Mouse (Mus musculus) thymus, postnatal 0 days (tissue): ENCODE results near the gene Arhgef3. TPM values are rescaled to one million over a fixed set of nuclear protein-coding genes. Genes with fewer than 3 reads are reported as not detected.

Experiments
- DNase-seq: peaks from one replicate; pipeline ENCODE4 v3.0.0-alpha.2; 2015; ENCODE audit warnings: low spot score
- polyA plus RNA-seq: library from polyadenylated mRNA; unstranded; fragments of >200 nt; fragmentation: Nextera tagmentation; extraction: Ambion mirVana; gene quantifications from 2 replicates; pipeline ENCODE4 v1.2.1, GENCODE M21; 2015

Gene Arhgef3
- polyA plus RNA-seq, 1 experiment from 2014 or later, result 24.1 TPM

GRCm38 (mm10) chr14:27304408-27304807 lies 189.7 kb downstream of the Arhgef3 start:
- peak; percentile 30 for DNase-seq

GRCm38 (mm10) chr14:27308761-27309160 lies 194.1 kb downstream of the Arhgef3 start:
- no peak for DNase-seq

GRCm38 (mm10) chr14:27310559-27311242 lies 196.0 kb downstream of the Arhgef3 start:
- no peak for DNase-seq

- DNase-seq, result no peak
These were observed 197.7 kb downstream of the Arhgef3 start for GRCm38 (mm10) chr14:27312380-27312779.

GRCm38 (mm10) chr14:27315737-27316136 lies 201.0 kb downstream of the Arhgef3 start:
- no peak for DNase-seq

- DNase-seq, result peak; percentile 56
These were observed 202.4 kb downstream of the Arhgef3 start for GRCm38 (mm10) chr14:27317146-27317545.

- no peak for DNase-seq
These were observed 204.7 kb downstream of the Arhgef3 start for GRCm38 (mm10) chr14:27319386-27319785.

- DNase-seq, result no peak
These were observed 207.3 kb downstream of the Arhgef3 start for GRCm38 (mm10) chr14:27322041-27322440.

- no peak for DNase-seq
These were observed 210.0 kb downstream of the Arhgef3 start for GRCm38 (mm10) chr14:27324689-27325088.

- DNase-seq, result no peak
These were observed 210.8 kb downstream of the Arhgef3 start for GRCm38 (mm10) chr14:27325537-27325936.

- peak; percentile 17 for DNase-seq
These were observed 213.2 kb downstream of the Arhgef3 start for GRCm38 (mm10) chr14:27327862-27328261.

GRCm38 (mm10) chr14:27328952-27329351 lies 214.3 kb downstream of the Arhgef3 start:
- DNase-seq, result no peak

GRCm38 (mm10) chr14:27331490-27332035 lies 216.9 kb downstream of the Arhgef3 start:
- no peak for DNase-seq

GRCm38 (mm10) chr14:27332359-27332987 lies 217.8 kb downstream of the Arhgef3 start:
- DNase-seq, result no peak

GRCm38 (mm10) chr14:27335331-27336207 lies 220.9 kb downstream of the Arhgef3 start:
- DNase-seq, result peak; percentile 96

- DNase-seq, result peak; percentile 52
These were observed 221.8 kb downstream of the Arhgef3 start for GRCm38 (mm10) chr14:27336208-27337114.

GRCm38 (mm10) chr14:27337156-27337555 lies 222.5 kb downstream of the Arhgef3 start:
- DNase-seq, result peak; percentile 23

GRCm38 (mm10) chr14:27338034-27338708 lies 223.5 kb downstream of the Arhgef3 start:
- DNase-seq, result peak; percentile 74

GRCm38 (mm10) chr14:27340682-27341415 lies 226.2 kb downstream of the Arhgef3 start:
- no peak for DNase-seq
